Mouse (Mus musculus) cerebellum, adult 9-10 months (tissue): ENCODE measurements around the gene Spag5.

Experiments
- DNase-seq: peaks from one replicate; pipeline ENCODE4 v3.0.0; 2022

The Spag5 gene

GRCm38 (mm10) chr11:78354905-78355304, 53.6 kb downstream of the Spag5 start:
- no peak for DNase-seq

GRCm38 (mm10) chr11:78355471-78356238, 54.3 kb downstream of the Spag5 start:
- DNase-seq, result peak; percentile 61

- no peak for DNase-seq
These were observed 57.1 kb downstream of the Spag5 start for GRCm38 (mm10) chr11:78358330-78359007.

GRCm38 (mm10) chr11:78360125-78360788, 58.9 kb downstream of the Spag5 start:
- peak; percentile 75 for DNase-seq

GRCm38 (mm10) chr11:78360789-78361131, 59.4 kb downstream of the Spag5 start:
- no peak for DNase-seq

- DNase-seq, result no peak
These were observed 62.1 kb downstream of the Spag5 start for GRCm38 (mm10) chr11:78363309-78364007.

- no peak for DNase-seq
These were observed 62.8 kb downstream of the Spag5 start for GRCm38 (mm10) chr11:78364103-78364502.

GRCm38 (mm10) chr11:78367456-78368225, 66.3 kb downstream of the Spag5 start:
- no peak for DNase-seq

GRCm38 (mm10) chr11:78370389-78370788, 69.1 kb downstream of the Spag5 start:
- DNase-seq, result no peak

- DNase-seq, result no peak
These were observed 70.4 kb downstream of the Spag5 start for GRCm38 (mm10) chr11:78371711-78372110.
